Mouse (Mus musculus) neural tube, embryonic 15.5 days (tissue): Measurements from ENCODE around the gene Rabgap1l. TPM values are rescaled to one million over a fixed set of nuclear protein-coding genes. Genes with fewer than 3 reads are reported as not detected.

Experiments used
- microRNA counts: library from miRNA; unstranded; fragments of <30 nt; microRNA quantifications from one replicate; lab custom pipeline; 2016
- microRNA-seq: library from miRNA; unstranded; fragments of <30 nt; microRNA quantifications from one replicate; pipeline ENCODE4, GENCODE M21; 2017
- polyA plus RNA-seq: library from polyadenylated mRNA; unstranded; fragments of >200 nt; fragmentation: Nextera tagmentation; extraction: Ambion mirVana; gene quantifications from 2 replicates; pipeline ENCODE4 v1.2.1, GENCODE M21; 2015

Gene Rabgap1l
- polyA plus RNA-seq, 1 experiment from 2014 or later = 31.3 TPM

MicroRNA genes within 50 kb of the gene (microRNA counts, 519-probe panel; counts per million panel counts)
- 1,858 counts per million, percentile 34 among the panel's probes with 10 or more counts for microRNA mmu-miR-1927 (lab: Ali Mortazavi, UCI)

Small RNA genes lying within 50 kb of the gene (microRNA-seq; reads per million reads assigned to microRNA genes)
- gene Mir1927 = 1.9 reads per million, percentile 3 among the genes with 10 or more reads in this experiment

Other genes starting within 250 kb of the Rabgap1l start
- 6.1 and 7.3 TPM in 2 replicates for gene Rc3h1, start 113.2 kb upstream of the Rabgap1l start, polyA plus RNA-seq
- 3.4 TPM in 2 replicates for gene Serpinc1, start 185.4 kb upstream of the Rabgap1l start, polyA plus RNA-seq
- gene Zbtb37, start 241.6 kb upstream of the Rabgap1l start, polyA plus RNA-seq = 9.0 and 13.0 TPM in 2 replicates